Mouse (Mus musculus): ENCODE results near the gene Eif4g1.

The Eif4g1 gene

GRCm38 (mm10) chr16:20739845-20740244 lies 71.7 kb downstream of the Eif4g1 start:
- TF ChIP-seq GATA4 (IDR thresholded peaks at IDR 0.05; ENCODE audit: insufficient replicate concordance, low read length) = no peak
